Mouse (Mus musculus) Patski (cell line): ENCODE measurements around the gene Grin2b. TPM values are rescaled to one million over a fixed set of nuclear protein-coding genes. Genes with fewer than 3 reads are reported as not detected.

Experiments used
- ATAC-seq: fragments of 100-300 bp; one replicate; pipeline ENCODE4 v1.8.0; 2021
- CTCF ChIA-PET: fragments of 350-600 bp; sonication (Branson Sonifier 250); formaldehyde crosslinking; loops from one replicate; lab custom pipeline; 2022; ENCODE audit warnings: inconsistent platforms; lab: Charles Lee
- POLR2A ChIA-PET: fragments of 350-600 bp; sonication (Branson Sonifier 250); formaldehyde crosslinking; loops from one replicate; lab custom pipeline; 2022; ENCODE audit warnings: antibody characterized with exemption, inconsistent platforms; lab: Charles Lee
- DNase-seq: peaks from one replicate; pipeline ENCODE4 v3.0.0-alpha.2; 2011; ENCODE audit warnings: low read depth, low spot score
- H3K27me3 ChIP-seq: fragments of 371-371 bp; one replicate; pipeline ENCODE4 v1.5.1; 2021
- CTCF ChIP-seq: fragments of 100-300 bp; IDR thresholded peaks from one replicate; pipeline ENCODE4 v1.5.1; 2021
- in situ Hi-C: fragments of 300-500 bp; cut with MboI; formaldehyde crosslinking; loops from 3 replicates; pipeline ENCODE4 v1.11.1; 2018; ENCODE audit warnings: low pct_unique_long_range_greater_than_20kb, mixed read lengths
- polyA plus RNA-seq: library from polyadenylated mRNA; unstranded; gene quantifications from one replicate; pipeline ENCODE4 v1.2.3, GENCODE M21; 2021

Grin2b gene
- polyA plus RNA-seq, 1 experiment from 2014 or later, result not detected

DNA sequence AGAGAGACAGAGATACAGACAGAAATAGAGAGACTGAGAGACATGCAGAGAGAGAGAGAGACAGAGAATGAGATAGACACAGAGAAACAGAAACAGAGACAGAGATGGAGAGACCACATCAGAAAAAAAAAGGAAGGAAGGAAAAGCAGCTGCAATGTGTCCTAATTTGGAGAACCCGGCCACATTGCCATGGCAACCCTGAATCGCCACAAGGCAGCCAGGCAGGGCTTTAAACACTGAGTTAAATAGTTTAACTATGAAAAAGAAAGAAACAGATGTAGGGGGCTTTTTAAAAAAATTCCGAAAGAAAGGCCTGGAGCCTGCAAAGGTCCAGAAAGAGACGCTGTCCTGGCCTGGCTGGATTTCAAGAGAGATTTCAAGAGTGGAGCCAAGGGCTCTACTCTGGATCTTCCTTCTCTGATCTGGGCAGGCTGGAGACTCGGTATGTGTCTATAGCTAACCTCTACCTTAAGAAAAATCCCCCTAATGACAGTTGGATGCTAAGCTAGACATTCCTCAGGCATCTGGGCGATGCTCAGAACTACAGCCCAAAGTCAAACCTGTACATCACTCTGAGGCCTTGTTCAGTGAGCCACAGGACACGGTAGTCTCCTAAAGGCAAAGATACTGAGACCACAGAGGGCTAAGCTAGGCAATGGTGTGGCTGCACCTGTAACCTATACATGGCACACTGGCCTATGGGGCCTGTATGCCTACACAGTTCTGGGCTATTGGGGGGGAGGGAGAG lies 162.8 kb downstream of the Grin2b start:
- ChIA-PET POLR2A (no interaction called here), CTCF (no interaction called here)
- DNase-seq (no peak), ATAC-seq (no peak)
- in situ Hi-C loops, result no loop called here
- no peaks in the 10 kb centered on the region for H3K27me3 ChIP-seq
- no peak for TF ChIP-seq CTCF

GRCm38 (mm10) chr6:136008120-136008519 lies 165.2 kb downstream of the Grin2b start:
- ChIA-PET CTCF (no interaction called here), POLR2A (no interaction called here)
- TF ChIP-seq CTCF, result no peak
- ATAC-seq (no peak), DNase-seq (no peak)
- in situ Hi-C loops, result no loop called here
- no peaks in the 10 kb centered on the region for H3K27me3 ChIP-seq

DNA sequence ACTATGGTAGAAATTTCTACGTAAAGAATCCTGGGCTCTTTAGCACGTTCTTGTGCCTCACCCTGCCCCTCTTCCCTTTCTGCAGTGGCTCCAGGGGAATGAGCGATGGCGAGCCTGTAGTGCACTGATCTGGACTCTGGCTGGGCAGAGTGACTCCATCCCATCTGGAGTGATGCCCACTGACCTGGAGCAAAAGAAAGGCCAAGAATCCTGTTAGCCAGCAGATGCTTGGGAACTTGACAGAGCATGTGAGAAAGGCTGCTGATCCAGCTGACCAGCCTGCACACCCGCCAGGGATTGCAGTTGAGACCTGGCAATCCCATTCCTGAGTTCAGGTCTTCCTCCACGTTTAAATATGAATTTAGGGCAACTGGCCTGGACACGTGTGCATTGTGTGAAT lies 178.6 kb downstream of the Grin2b start:
- H3K27me3 ChIP-seq, result no peaks in the 10 kb centered on the region
- no peak for TF ChIP-seq CTCF
- ChIA-PET POLR2A (no interaction called here), CTCF (no interaction called here)
- in situ Hi-C loops, result no loop called here
- DNase-seq (no peak), ATAC-seq (no peak)

DNA sequence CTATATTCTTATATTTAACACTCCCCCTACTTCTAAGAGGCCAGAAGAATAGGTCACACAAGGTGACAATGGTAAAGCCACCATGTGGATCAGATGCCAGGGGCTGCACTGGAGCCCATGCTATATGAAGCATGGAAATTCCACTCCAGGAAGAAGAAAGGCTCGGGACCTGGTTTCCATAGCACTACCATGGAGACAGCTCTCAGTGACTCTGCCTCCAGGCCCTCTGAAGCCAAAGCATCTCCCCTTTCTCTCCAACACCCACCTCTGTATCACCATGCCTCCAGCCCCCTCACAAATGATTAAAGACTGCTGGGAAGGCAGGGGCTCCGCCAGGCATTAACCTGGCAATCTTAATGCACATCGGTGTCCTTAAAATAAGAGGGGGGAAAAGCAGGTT lies 179.4 kb downstream of the Grin2b start:
- no peak for ATAC-seq
- no peak for DNase-seq
- H3K27me3 ChIP-seq, result no peaks in the 10 kb centered on the region
- ChIA-PET CTCF (no interaction called here), POLR2A (no interaction called here)
- no peak for TF ChIP-seq CTCF
- in situ Hi-C loops, result no loop called here

- no peak for DNase-seq
- POLR2A ChIA-PET, result no interaction called here
Observed at GRCm38 (mm10) chr6:135993378-135993777, 179.9 kb downstream of the Grin2b start.

DNA sequence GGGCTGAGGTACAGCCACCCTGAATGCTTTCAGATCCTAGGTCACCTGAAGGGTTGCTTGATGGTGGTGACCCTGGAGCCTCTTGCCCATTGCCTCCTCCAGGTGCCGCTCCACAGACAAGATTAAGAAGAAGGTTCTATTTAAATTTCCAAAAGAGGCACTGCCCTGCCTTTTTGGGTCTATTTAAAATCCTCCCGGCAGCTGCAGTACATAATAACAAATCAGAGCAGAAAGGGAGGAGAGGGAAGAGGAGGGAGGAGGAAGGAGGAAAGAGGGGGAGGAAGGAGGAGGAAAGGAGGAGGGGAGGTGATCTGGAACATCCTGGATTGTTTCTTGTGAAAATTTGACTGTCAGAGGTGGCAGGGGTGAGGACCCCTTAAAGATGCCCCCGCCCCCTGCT lies 197.2 kb downstream of the Grin2b start:
- no peak for TF ChIP-seq CTCF
- CTCF ChIA-PET, result no interaction called here
- no peaks in the 10 kb centered on the region for H3K27me3 ChIP-seq
- POLR2A ChIA-PET, result no interaction called here
- DNase-seq (no peak), ATAC-seq (no peak)
- in situ Hi-C loops, result no loop called here

More at GRCm38 (mm10) chr6:135993378-135993777, 179.9 kb downstream of the Grin2b start:
- TF ChIP-seq CTCF, result no peak
- no peaks in the 10 kb centered on the region for H3K27me3 ChIP-seq
- no peak for ATAC-seq
- CTCF ChIA-PET, result no interaction called here
- in situ Hi-C loops, result no loop called here

GRCm38 (mm10) chr6:135972481-135972880 lies 200.8 kb downstream of the Grin2b start:
- in situ Hi-C loops, result no loop called here
- DNase-seq (no peak), ATAC-seq (no peak)

GRCm38 (mm10) chr6:135971481-135971880 lies 201.8 kb downstream of the Grin2b start:
- no peaks in the 10 kb centered on the region for H3K27me3 ChIP-seq
- TF ChIP-seq CTCF, result no peak
- ChIA-PET CTCF (no interaction called here), POLR2A (no interaction called here)
- ATAC-seq, result no peak
- in situ Hi-C loops, result no loop called here
- no peak for DNase-seq

More at GRCm38 (mm10) chr6:135972481-135972880, 200.8 kb downstream of the Grin2b start:
- ChIA-PET CTCF (no interaction called here), POLR2A (no interaction called here)
- no peak for TF ChIP-seq CTCF
- H3K27me3 ChIP-seq, result no peaks in the 10 kb centered on the region

DNA sequence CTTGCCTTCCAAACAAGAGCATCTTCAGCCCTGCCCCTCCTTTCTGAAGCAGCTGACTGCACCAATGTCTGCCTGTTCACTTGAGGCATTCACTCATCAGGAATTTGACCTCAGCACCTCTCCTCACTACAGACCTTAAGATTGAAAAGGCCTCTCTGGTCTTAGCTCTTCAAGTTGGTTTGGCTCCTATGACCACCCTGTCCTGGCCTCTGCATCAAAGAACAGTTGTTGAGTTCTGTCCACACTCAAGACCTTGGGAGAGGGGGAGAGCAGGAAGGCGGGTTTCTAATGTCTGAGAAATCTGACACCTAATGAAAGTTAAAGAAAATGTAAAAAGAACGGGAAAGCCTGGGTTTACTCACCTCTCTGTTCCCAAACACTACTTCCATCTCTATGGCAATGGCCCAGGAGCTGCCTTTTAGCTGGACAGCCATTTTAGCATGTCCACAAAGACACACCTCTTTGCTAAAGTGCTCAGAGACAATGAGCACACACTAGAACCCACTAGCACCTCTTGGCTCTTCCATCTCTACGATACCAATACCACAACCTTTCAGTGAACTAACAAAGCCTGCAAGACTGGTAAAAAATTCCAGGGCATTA lies 202.5 kb downstream of the Grin2b start:
- ATAC-seq, result no peak
- H3K27me3 ChIP-seq, result no peaks in the 10 kb centered on the region
- CTCF ChIA-PET, result no interaction called here
- in situ Hi-C loops, result no loop called here
- no peak for DNase-seq
- TF ChIP-seq CTCF, result no peak
- POLR2A ChIA-PET, result no interaction called here

GRCm38 (mm10) chr6:135961766-135962165 lies 211.5 kb downstream of the Grin2b start:
- ChIA-PET POLR2A (no interaction called here), CTCF (no interaction called here)
- no peak for ATAC-seq

DNA sequence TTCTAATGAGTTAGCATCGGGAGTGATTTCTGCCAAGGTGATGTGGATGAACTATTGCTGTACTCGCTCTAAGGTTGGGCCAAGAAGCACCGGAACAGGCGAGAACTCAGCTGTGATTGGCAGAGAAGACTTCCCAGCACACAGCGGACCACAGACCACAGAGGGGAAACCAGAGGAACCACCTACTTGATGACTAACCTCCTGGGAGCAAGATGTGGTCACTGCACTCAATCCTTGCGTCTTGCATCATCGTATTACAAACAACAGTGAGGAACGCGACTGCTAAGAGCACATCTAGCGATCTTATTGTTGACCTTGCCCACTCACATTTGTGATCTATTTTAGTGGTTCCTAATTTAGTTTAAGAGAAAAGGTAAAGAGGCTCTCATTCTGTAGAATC lies 213.7 kb downstream of the Grin2b start:
- DNase-seq (no peak), ATAC-seq (no peak)
- H3K27me3 ChIP-seq, result no peaks in the 10 kb centered on the region
- ChIA-PET POLR2A (no interaction called here), CTCF (no interaction called here)
- TF ChIP-seq CTCF, result no peak
- in situ Hi-C loops, result no loop called here

More at GRCm38 (mm10) chr6:135961766-135962165, 211.5 kb downstream of the Grin2b start:
- H3K27me3 ChIP-seq, result no peaks in the 10 kb centered on the region
- TF ChIP-seq CTCF, result no peak
- DNase-seq, result no peak
- in situ Hi-C loops, result no loop called here
